Mouse (Mus musculus) thymus, postnatal 36 days (tissue): ENCODE data around the gene Igsf8.
A peak's percentile ranks its signal among the peaks of the same experiment; 100 is the strongest.
"Not testable (repeated sequence)": the region's sequence is repeated elsewhere in the genome, so short reads cannot be mapped to it uniquely, and the experiment has no call there.

Source experiments
- DNase-seq, 2 experiments: peaks; one replicate each; pipeline ENCODE4 v3.0.0; 2022; ENCODE audit warnings: mixed read lengths in 2 of 2

The Igsf8 gene

GRCm38 (mm10) chr1:172261477-172262078, at the start of gene Igsf8:
Gene Igsf8 (plus strand): TSS chr1:172261641.
- no peak for DNase-seq

- no peak for DNase-seq
These were observed 48.7 kb upstream of the Igsf8 start for GRCm38 (mm10) chr1:172212776-172213175.

DNA sequence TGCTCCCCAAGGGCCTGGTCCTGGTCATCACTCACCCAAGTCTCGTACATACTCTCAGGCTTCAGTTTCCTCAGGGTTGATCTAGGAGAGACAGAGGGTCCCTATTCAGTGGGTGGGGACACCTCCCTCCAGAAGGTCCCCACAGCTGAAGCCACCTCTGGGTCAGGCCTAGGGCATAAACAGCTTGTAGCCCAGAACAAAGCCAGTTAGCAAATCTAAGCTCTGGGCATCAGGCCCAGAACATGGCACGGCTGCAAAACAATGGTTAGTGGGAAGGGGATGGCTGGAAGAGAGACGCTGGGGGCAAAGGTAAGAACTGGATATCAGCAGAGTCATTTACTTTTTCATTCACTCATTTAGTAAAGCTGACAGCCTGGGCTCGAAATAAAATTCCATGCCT, 47.7 kb upstream of the Igsf8 start:
- DNase-seq, result no peak

GRCm38 (mm10) chr1:172214748-172215147, 46.7 kb upstream of the Igsf8 start:
- DNase-seq, result no peak

GRCm38 (mm10) chr1:172217148-172217547, 44.3 kb upstream of the Igsf8 start:
- peak; percentile 92 to 93 for DNase-seq

DNA sequence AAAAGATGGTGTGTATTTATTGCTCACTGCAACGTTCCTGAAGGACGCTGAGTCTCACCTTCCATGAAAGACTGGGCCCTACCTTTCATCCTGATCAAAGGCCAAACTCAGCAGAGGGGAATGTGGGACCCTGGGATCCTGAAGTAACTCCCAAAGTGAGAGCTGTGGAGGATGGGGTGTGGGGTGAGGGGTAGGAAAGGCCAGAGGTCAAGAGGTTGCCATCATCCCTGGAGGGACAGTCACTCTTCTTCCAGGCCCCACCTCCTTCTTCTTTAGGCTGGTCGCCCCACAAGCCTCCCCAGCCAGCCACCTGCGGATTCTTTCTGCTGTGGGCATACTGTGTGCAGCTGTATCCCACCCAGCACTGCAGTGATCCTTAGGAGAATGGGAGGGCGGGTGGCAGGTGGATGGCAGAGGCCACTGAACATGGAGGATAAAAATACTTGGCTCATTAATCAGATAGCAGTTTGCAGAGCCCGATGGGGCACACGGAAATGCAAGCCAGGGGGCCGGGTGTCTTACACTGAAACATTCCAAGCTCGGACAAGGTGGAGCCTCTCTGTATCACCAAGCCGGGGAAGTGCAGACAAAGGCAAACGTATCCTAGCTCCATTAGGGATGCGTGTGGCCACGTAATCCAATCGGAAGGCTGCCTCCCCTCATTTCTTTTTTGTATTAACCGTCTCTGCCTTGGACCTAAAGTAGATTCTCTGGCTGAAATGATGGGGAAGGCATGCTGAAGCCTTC, 43.1 kb upstream of the Igsf8 start:
- no peak for DNase-seq

- no peak for DNase-seq
These were observed 41.7 kb upstream of the Igsf8 start, which contains the start of gene Casq1 for GRCm38 (mm10) chr1:172219451-172220406. Gene Casq1 (minus strand): TSS chr1:172219868.

- DNase-seq, result no peak
These were observed 41.0 kb upstream of the Igsf8 start for GRCm38 (mm10) chr1:172220414-172220813.

GRCm38 (mm10) chr1:172221297-172222063, 40.0 kb upstream of the Igsf8 start:
- no peak for DNase-seq

DNA sequence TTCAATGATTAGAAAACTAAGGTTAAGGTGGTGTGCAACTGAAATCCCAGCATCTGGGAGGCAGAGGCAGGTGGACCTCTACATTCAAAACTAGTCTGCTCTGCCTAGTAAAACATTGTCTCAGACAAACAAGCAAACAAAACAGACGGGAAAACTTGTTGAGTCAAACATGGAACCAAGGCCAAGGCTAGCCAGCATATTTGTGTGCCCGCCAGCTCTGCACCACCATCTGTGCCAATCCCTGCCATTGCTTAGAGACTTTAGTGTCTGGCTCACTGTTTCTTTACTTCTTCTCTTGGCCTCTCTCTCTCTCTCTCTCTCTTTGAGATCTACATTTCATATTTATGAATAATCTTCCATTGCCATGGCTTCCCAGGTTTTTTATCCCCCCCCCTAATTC, 33.2 kb upstream of the Igsf8 start:
- DNase-seq, result no peak

GRCm38 (mm10) chr1:172229215-172229614, 32.2 kb upstream of the Igsf8 start:
- no peak for DNase-seq

GRCm38 (mm10) chr1:172240945-172241708, 20.3 kb upstream of the Igsf8 start:
- no peak for DNase-seq

DNA sequence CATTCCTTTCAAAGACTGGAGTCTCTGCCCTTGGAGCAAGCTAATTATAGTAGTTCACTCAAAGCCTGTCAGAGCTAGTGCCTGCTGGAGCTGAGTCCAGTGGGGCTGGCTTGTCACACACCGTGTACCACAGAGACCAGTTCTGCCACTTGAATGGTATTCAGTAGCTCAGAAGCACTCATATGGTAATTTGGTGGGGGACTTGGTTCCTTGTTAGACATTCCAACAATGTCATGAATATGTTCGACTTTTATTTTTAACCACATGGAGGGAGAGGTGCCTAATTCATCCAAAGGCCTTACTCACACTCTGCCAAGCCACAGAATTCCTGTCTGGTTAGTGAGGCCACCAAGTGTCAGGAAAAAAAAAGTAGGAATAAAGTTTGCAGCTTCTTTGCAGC, 19.0 kb upstream of the Igsf8 start:
- DNase-seq, result no peak

- DNase-seq, result no peak
These were observed 17.8 kb upstream of the Igsf8 start for GRCm38 (mm10) chr1:172243547-172244205.

- DNase-seq, result not testable (repeated sequence)
These were observed 16.8 kb upstream of the Igsf8 start for GRCm38 (mm10) chr1:172244645-172245044.

DNA sequence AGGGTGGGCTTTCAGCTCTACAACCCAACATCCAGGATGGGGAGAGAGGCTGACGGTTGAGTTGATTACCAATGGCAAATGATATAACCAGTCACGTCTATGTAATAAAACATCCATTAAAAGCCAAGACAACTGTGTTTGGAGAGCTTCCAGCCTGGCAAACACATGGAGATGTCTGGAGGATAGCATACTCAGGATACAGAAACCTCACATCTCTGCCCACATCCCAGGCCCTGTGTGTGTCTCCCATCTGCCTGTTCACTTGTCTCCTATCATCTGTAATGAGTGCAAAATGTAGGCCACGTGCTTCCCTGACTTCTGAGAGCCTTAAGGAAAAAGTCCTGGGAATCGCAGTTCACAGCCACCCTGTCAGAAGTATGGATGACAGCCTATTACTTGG, 14.2 kb upstream of the Igsf8 start:
- DNase-seq, result no peak

- peak; percentile 57 to 61 for DNase-seq
These were observed 13.8 kb upstream of the Igsf8 start for GRCm38 (mm10) chr1:172247679-172248078.

- no peak for DNase-seq
These were observed 3.1 kb upstream of the Igsf8 start, which contains the start of gene Atp1a4 for GRCm38 (mm10) chr1:172258314-172258713. Gene Atp1a4 (minus strand): TSS chr1:172258414.

- DNase-seq, result no peak
These were observed 9.8 kb downstream of the Igsf8 start for GRCm38 (mm10) chr1:172271208-172271607.

DNA sequence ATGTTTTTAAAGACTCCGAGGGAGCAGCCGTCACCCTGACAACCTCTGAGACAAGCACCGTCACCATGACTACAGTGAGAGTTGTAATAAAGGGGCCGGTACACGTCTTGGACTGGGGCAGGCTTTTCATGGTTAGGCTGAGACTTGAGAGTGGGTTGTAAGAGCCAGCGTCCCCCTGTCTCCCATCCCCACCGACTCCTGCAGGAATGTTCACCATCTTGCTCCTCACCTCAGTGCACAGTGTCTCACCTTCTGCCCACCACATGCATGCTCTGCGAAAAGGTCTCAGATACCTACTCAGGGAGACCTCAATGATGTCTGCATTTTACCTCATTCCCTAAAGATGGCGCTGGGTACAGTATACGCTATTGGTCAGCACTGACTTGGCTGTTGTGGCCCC, 10.3 kb downstream of the Igsf8 start:
- no peak for DNase-seq

GRCm38 (mm10) chr1:172273386-172273785, 11.9 kb downstream of the Igsf8 start:
- no peak for DNase-seq
